Mouse (Mus musculus): ENCODE data around the gene Fam160b1.

Gene Fam160b1

DNA sequence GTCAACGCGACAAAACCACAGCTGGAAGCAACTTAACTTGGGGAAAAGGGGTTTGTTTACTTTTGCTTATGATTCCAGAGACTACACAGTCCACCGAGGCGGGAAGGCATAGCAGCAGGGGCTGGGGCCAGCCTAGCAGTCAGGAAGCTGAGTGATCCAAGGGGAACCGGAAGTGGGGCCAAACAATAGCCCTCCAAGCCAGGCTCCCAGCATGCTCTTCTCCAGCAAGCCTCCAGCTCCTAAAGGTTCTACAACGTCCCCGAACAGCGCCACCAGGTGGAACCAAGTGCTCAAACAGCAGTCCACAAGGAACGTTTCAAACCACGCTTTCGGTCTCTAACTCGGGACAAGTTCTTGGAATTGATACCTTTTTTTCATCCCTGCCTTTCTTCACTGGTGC is 2.2 kb upstream of the Fam160b1 start:
- TF ChIP-seq GATA4 (IDR thresholded peaks at IDR 0.05; ENCODE audit: insufficient replicate concordance, low read length): no peak

DNA sequence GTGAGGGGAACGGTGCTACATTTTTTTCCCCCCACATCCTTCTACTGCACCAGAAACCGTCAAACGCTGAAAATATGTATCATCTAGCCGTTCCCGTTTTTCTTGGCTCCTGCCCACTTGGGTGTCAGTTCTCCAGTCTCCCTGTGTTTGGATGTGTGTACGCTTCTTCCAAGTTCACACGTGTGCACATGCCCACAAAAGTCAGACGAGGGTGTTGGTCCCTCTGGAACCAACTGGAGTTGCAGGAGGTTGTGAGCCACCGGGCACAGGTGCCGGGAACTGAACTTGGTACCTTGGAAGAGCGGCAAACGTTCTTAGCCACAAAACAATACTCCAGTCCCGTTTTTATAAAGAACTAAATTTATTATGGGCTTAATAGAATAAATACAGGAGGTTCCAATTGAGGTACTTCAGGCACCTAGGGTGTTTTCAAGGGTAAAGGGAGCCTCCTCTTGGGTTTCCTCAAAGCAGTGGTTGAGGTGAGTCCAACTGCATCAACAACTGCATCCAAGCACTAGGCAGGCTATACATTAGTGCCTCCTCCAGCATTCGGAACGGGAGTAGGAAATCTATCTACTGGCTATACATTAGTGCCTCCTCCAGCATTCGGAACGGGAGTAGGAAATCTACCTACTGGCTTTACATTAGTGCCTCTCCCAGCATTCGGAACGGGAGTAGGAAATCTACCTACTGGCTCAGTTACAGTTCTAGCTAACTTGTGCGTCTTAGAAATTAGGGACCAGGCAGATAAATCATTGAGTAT is 1.5 kb upstream of the Fam160b1 start:
- no peak for TF ChIP-seq GATA4 (IDR thresholded peaks at IDR 0.05; ENCODE audit: insufficient replicate concordance, low read length)

DNA sequence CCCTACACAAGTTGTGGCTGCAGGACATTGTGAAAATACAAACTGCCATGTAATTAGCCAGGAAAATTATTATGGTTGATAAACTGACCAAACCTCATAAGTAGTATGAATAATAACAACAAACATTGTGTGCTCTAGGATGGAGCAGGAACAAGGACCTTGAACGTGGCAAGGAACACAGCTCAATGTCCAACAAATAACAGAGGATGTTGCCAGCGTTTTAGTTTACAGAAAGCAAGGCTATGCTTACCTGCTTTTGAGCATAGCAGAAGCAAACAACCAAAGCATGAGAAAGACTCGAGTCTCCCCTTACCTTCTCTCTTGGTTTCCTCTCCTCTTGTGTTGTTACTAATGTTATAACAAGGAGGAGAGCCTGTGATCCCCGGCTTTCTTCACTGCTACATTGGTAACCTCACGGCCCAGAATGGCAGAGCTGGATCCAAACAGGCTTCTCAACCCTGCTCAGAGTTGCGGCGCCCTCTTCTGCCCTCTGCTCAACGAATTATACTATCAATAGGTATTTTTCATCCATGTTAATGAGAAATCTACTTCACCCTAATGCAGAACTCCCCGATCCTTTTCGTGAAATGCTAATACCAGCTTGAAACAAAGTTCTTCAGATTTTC is 666 bp upstream of the Fam160b1 start:
- TF ChIP-seq GATA4 (IDR thresholded peaks at IDR 0.05; ENCODE audit: insufficient replicate concordance, low read length): no peak

DNA sequence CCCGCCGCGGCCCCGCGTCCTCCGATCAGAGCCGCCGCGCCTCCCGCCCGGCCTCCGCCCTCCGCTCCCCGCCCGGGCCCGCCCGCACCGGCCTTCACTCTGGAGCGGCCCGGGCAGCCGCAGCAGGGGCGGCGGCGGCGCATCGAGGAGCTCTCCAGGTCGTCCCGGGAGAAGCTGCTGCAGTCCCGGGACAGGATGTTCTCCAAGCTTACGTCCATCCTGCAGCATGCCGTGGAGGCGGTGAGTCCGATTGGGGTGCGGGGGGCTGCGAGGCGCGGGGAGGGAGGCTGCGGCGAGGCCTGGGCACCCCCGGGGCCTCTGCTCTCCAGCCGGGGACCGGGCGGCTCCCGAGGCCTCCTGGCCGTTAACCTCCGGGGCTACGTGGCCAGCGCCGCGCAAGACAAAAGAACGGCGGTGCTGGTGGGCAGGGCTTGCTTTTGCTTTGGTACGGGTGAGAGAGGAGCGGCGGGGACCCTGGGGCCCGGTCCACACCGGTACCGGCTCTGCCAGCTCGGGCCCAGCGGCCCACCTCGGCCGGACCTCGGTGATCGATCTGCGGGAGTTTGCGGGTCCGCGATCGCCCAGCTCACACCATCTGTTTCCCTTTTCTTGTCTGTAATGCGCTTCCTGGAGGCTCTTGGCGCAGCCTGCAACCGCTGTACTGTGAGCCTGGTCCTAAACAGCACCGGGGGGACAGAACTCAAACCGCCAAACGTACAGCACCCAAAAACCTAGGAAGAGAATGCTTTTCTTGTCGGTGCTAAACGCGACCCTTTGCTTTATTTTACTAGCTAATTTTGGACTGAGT is 855 bp downstream of the Fam160b1 start:
- no peak for TF ChIP-seq GATA4 (IDR thresholded peaks at IDR 0.05; ENCODE audit: insufficient replicate concordance, low read length)

DNA sequence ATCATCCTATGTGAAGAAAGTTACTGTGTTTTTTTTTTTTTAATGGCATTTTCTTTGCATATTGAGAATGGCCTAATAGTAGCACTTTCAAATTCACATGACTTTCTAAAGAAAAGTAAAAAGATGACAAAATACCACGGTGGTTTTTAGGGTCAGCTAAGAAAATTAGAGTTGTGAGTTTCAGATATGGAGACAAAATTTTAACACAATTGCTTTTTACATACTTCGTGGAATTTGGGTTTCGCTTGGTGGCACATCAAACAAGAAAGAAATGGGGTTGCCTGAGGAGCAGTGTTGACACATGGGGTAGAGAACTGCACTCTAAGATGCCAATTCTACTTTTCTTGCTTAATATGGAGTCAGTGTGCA is 1.4 kb downstream of the Fam160b1 start:
- no peak for TF ChIP-seq GATA4 (IDR thresholded peaks at IDR 0.05; ENCODE audit: insufficient replicate concordance, low read length)

DNA sequence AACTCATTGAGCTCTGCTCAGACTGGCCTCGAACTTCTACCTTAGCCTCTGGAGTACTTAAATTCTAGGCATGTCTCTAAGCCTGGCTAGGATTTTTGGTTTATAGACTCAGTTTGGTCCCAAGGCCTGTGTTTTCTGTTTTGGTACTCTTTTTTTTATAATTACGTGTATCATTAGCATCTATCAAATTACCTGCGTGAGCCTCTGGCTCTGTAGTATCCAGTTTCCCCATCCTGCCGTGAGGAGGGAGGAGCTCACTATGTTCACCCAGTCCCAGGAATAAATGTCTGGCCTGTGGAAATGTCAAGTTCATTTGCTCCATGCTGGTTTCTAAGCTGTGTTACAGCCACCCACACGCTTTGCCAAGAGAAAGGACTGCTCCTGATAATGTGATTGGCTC is 2.1 kb downstream of the Fam160b1 start:
- TF ChIP-seq GATA4 (IDR thresholded peaks at IDR 0.05; ENCODE audit: insufficient replicate concordance, low read length): no peak

DNA sequence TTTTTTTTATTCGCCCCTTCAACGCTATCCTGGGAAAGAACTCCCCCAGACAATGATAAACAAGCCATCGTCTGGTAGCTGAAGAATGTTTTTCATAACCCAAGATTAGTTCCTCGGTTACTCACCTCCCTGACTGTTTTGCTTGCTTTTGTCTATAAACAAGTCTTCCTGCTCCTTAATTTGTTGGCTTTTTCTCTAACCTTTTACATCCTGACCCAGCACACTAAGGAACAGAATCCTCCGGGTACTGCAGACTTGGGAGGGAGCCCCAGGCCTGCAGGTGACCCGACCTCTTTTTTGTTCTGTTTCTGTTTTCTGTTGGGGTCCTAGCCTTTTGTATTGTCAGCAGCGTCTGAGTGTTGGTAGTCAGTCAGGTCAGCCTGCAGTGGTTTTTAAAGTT is 2.6 kb downstream of the Fam160b1 start:
- no peak for TF ChIP-seq GATA4 (IDR thresholded peaks at IDR 0.05; ENCODE audit: insufficient replicate concordance, low read length)

DNA sequence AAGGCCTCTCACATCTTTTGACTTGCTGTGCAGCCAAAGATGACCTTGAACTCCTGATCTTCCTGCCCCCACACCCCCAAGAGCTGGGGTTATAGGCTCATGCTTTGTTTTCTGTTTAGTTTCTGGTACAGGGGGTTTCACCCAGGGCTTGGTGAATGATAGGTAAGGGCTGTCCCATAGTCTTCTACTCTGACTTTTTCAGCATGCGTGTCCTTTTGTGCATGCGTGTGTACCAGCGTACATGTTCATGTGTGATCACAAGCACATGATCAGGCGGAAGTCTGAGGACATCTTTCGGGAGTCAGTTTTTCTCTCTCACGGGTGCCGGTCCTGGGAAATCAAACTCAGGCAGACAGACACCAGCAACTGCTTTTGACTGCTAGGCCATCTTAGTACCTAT is 3.1 kb downstream of the Fam160b1 start:
- TF ChIP-seq GATA4 (IDR thresholded peaks at IDR 0.05; ENCODE audit: insufficient replicate concordance, low read length): no peak

DNA sequence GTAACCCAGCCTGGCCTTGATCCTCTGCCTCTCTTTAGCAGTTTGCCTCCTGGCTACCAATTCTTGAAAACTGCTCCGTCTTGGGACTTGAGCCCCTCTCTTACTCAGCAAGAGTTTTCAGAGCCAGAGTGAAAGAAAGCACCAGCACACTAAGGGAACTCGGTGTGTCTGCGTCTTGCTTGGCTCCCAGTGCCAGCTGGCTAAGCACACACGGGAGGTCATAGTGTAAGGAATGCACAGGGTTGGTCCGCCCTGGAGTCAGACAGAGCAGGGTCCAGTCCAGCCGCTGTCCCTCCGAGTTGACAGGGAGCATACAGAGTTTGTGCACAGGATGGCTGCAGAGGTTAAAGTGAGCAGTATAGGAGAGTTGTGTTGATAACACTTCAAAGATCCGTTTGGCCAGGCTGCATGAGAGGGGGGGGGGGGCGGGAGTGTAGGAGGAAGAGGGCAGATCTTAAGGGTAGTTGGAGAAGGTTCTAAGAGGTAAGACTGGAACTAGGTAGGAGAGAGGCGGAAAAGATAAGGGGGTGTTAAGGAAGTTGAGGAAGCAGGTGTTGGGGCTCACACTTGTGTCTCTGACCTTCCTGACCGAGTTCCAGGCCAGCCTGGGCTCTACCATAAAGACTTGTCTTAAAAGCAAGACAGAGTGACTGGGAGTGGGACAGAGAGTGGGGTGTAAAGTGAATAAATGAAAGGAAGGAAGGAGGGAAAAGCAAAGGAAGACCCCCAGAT is 4.6 kb downstream of the Fam160b1 start:
- no peak for TF ChIP-seq GATA4 (IDR thresholded peaks at IDR 0.05; ENCODE audit: insufficient replicate concordance, low read length)

DNA sequence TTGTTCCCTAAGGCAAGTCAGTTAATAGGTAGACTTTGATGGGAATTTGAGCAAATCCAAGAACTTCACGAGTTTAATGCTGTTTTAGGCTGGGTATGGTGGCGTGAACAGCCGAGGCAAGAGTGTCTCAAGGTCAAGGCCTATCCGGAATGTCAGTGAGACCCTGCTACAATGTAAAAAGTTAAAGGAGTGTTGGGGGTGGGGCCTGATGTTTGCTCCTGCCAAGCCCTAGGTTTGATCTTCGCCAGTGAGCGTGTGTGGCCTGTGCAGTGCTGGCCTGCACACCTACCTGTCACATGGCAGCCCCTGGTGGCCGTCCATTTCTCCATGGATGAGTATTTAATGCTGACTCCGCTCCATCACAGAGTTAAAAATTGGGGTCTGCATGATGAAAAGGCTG is 5.5 kb downstream of the Fam160b1 start:
- no peak for TF ChIP-seq GATA4 (IDR thresholded peaks at IDR 0.05; ENCODE audit: insufficient replicate concordance, low read length)

DNA sequence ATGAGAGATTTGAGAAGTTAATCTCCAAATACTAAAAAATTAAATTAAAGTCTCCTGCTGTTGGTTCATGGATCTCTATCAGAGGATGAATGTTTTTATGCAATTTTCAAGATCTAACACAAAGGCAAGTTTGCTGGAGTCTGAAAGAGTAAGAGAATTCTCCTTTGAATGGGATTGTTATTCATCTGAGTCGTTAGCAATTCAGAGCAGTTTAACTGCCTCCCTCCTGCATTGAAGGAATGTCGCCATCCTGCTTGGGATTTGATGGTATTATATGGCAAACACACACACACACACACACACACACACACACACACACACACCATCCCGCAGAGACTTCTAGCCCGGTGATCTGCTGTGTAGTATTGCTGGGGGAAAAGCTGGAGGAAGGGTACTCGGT is 6.1 kb downstream of the Fam160b1 start:
- no peak for TF ChIP-seq GATA4 (IDR thresholded peaks at IDR 0.05; ENCODE audit: insufficient replicate concordance, low read length)

DNA sequence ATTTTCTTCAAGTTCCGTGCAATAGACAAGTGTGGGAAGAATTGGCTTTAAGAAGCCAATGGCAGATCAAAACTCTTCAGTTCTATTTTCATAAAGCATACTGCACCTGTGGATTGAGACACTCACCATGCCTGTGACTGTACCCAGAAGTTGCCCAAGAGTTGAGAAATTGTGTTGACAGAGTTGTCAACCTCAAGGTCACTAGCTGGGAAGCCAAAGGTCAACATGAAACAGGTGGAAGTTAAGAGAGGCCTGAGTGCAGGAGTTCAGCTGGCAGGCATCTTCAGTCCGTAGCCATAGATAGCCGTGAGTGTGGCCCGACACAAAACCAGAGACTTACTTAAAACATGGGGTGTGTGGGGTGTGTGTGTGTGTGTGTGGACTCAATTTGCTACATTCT is 6.7 kb downstream of the Fam160b1 start:
- no peak for TF ChIP-seq GATA4 (IDR thresholded peaks at IDR 0.05; ENCODE audit: insufficient replicate concordance, low read length)

DNA sequence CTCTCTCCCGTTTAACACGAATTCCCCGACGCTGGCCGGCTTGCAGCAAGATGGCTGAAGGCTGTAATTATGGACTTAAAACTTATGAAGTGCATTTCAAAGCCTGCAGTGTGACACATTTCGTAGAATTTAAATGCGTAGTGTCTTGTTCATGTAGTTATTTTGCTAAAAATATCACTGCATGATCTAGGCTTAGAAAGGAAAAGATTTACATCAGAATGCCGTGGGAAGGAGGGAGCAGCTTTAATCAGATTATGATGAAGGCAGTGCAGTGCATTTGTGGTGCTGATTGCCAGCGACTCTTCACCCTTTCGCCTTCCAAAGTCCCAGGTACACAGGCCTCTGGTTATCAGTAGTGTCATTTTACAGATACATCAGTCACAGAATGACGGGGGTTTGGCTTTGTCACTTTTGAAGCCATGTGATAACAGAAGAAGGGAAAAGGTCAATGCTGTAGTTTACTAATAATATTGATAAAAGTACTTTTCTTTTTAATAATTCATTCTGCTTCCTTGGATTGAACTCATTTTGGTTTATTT is 7.4 kb downstream of the Fam160b1 start:
- TF ChIP-seq GATA4 (IDR thresholded peaks at IDR 0.05; ENCODE audit: insufficient replicate concordance, low read length): peak; percentile 90

DNA sequence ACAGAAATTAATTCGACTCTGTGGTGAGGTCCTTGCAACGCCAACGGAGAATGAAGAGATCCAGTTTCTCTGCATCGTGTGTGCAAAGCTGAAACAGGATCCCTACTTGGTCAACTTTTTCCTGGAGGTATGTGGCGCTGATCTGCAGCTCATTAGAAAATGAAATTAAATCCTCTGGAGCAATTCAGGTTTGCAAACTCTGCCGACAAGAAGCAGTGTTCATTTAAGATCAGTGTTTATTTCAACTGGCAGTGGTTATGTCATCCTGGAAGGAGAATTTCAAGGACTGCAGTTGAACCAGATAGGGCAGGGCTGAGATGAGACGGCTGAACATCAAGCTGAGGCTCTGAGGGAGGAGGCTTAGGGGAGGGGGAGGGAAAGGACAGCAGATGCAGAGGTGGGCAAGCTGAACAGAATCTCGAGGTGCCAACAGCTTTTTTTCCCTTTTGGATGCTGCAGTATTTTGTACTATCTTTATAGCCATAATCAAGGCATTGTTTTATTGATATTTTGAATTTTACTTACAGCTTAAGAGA is 12.9 kb downstream of the Fam160b1 start:
- TF ChIP-seq GATA4 (IDR thresholded peaks at IDR 0.05; ENCODE audit: insufficient replicate concordance, low read length): no peak

DNA sequence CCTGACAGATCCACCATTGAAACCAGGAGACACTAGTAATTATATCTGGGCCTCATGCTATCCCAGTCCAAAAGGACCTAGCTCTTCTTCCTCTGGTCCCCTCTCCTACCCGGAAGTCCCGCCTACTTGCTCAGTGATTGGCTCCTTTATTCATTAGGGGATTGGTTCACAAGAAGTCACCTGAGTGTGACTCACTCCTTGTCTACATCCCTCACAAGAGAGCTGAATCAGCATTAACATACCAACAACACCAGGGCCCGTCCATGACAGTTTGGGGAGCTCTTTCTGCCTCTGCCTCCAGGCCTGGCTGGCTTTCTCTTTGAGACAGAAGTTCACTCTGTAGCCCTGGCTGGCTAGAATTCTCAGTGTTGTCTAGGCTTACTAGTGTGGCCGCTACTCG is 14.7 kb downstream of the Fam160b1 start:
- TF ChIP-seq GATA4 (IDR thresholded peaks at IDR 0.05; ENCODE audit: insufficient replicate concordance, low read length): no peak
